Mouse (Mus musculus) neutrophil, adult 59 days (primary cell): ENCODE data around the gene Gm17087. TPM values are rescaled to one million over a fixed set of nuclear protein-coding genes. Genes with fewer than 3 reads are reported as not detected.

Source experiments
- total RNA-seq, 2 experiments: library from RNA; stranded (reverse); gene quantifications; 1 replicate in 1 of 2; 2 replicates in 1 of 2; pipeline ENCODE4 v1.2.4; 2023

Gene Gm17087
- total RNA-seq, result not detected

GRCm38 (mm10) chr17:8566850-8567249 lies at the start of gene Gm17087:
Gene Gm17087 (minus strand): TSS chr17:8566950.

GRCm38 (mm10) chr17:8525225-8525721 lies 41.5 kb downstream of the Gm17087 start, which contains the start of gene Pde10a:
Gene Pde10a (plus strand): TSS chr17:8525372.

Other genes with a start within 250 kb of the Gm17087 start
- under 1 TPM; 0.29 to 0.42 TPM for gene Prr18, start 229.5 kb downstream of the Gm17087 start, total RNA-seq
- gene T2, start 211.0 kb downstream of the Gm17087 start, total RNA-seq, result not detected
- gene T, start 132.5 kb downstream of the Gm17087 start, total RNA-seq, result not detected
- gene Pde10a, start 41.6 kb downstream of the Gm17087 start, total RNA-seq, result 1 to 10 TPM; 1.4 to 1.5 TPM